Mouse (Mus musculus): Measurements from ENCODE around the gene Usp30. TPM values are rescaled to one million over a fixed set of nuclear protein-coding genes. Genes with fewer than 3 reads are reported as not detected.

The Usp30 gene
- total and polyA plus RNA-seq, 2 experiments from 2014 or later: 20.6 to 56.3 TPM

DNA sequence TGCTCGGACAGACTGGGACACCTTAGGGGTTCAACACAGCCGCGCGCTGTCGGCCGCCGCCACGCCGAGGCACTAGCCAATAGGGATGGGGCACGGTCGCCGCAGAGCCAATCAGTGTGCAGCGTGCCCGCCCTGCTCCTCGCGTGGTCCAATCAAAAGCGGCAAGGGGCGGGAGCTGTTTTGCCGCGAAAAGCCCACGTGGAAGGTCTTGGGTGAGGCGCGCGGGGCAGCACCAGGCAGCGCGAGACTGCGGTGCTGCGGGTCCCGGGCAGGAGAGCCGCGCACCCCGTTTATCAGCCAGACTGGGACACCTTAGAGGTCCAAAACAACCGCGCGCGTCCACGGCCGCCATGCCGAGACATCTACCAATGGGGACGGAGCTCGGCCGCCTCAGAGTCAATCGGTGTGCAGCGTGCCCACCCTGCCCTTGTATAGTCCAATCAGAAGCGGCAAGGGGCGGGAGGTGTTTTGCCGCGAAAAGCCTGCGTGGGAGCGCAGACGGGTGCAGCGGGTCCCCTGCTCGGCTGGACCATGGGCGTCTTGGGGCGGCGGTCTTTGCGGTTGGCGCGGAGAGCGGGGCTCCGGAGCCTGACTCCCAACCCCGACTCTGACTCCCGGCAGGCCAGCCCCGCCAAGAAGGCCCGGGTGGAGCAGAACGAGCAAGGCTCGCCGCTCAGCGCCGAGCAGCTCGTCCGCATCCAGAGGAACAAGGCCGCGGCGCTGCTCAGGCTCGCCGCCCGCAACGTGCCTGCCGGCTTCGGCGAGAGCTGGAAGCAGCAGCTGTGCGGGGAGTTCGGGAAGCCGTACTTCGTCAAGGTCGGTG, 65.6 kb downstream of the Usp30 start:
- TF ChIP-seq CTCF (IDR thresholded peaks at IDR 0.05): no peak
- Histone ChIP-seq H3K4me1 (ENCODE audit: insufficient read depth, low read length) (no peaks in the 10 kb centered on the region), H3K4me3 (ENCODE audit: low read depth, low read length) (peak overlapping the region; percentile 60), H3K27ac (ENCODE audit: low read depth, low read length) (peak overlapping the region; percentile 38; the same call in 1 of the 2 replicates), H3K36me3 (ENCODE audit: insufficient read depth, low read length) (no peaks in the 10 kb centered on the region), H3K9ac (replicated peaks; ENCODE audit: low read length, poor library complexity, severe bottlenecking) (no peak overlapping the region), H3K4me2 (ENCODE audit: low read depth, low read length, poor library complexity, severe bottlenecking) (peak overlapping the region; percentile 91), H3K27me3 (ENCODE audit: insufficient read depth, low read length) (no peaks in the 10 kb centered on the region), H3K9me3 (ENCODE audit: low read length) (no peaks in the 10 kb centered on the region)
- ATAC-seq (ENCODE audit: low FRiP score): peak; percentile 98
- peak; percentile 95 for DNase-seq (ENCODE audit: low spot score)
- WGBS: under 1% methylated on average over 77 of the region's 87 CpGs

DNA sequence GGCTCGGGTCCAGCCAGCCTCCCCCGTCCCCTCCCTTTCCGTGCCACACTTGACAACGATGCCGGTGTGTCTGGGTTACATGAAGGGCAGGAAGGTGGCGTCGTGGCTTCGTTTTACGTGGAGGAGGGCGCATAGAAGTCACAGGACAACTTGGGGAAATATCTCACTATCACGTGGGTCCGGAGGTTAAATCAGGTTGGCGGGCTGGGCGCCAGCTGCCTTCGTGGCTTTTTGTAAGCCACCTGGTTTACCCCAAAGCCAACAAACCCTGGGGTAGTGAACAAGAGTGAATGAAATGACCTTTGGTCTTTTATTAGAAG, 66.2 kb downstream of the Usp30 start:
- H3K27ac ChIP-seq (ENCODE audit: low read depth, low read length): peak overlapping the region; percentile 38; the same call in 1 of the 2 replicates
- peak; percentile 36 for DNase-seq (ENCODE audit: low spot score)
- under 1% methylated on average over 15 of the region's 15 CpGs for WGBS

DNA sequence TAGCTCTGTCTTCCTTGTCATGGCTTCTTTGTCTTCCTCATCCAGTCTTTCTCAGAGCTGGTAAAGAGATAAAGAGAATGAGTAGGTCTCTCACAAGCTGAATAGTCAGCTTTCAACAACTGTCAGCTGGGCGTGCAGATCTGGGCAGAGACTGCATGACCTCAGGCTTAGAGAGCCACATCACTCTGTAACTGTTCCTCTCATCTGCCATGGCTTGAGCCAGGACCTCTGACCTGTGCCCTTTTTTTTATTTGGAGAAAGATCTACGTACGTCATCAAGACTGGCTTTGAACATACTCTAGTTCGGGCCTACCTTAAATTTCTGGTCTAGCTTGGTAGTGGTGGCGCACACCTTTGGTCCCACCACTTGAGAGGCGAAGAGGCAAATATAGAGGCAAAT, 67.6 kb downstream of the Usp30 start:
- ATAC-seq (ENCODE audit: low FRiP score) (no peak), DNase-seq (ENCODE audit: low spot score) (no peak)
- Histone ChIP-seq H3K27me3 (ENCODE audit: insufficient read depth, low read length) (no peaks in the 10 kb centered on the region), H3K4me3 (ENCODE audit: low read depth, low read length) (no peak overlapping the region), H3K9me3 (ENCODE audit: low read length) (no peaks in the 10 kb centered on the region), H3K27ac (ENCODE audit: low read depth, low read length) (no peak overlapping the region), H3K4me1 (ENCODE audit: insufficient read depth, low read length) (no peaks in the 10 kb centered on the region), H3K4me2 (ENCODE audit: low read depth, low read length, poor library complexity, severe bottlenecking) (no peak overlapping the region), H3K36me3 (ENCODE audit: insufficient read depth, low read length) (no peaks in the 10 kb centered on the region), H3K9ac (replicated peaks; ENCODE audit: low read length, poor library complexity, severe bottlenecking) (no peak overlapping the region)
- 86% methylated on average over 6 of the region's 6 CpGs for WGBS
- no peak for TF ChIP-seq CTCF (IDR thresholded peaks at IDR 0.05)

More for the DNA sequence above, 66.2 kb downstream of the Usp30 start:
- ATAC-seq (ENCODE audit: low FRiP score): no peak
- Histone ChIP-seq H3K36me3 (ENCODE audit: insufficient read depth, low read length) (no peaks in the 10 kb centered on the region), H3K9ac (replicated peaks; ENCODE audit: low read length, poor library complexity, severe bottlenecking) (no peak overlapping the region; the same call in 1 of the 2 replicates), H3K4me3 (ENCODE audit: low read depth, low read length) (peak overlapping the region; percentile 60), H3K27me3 (ENCODE audit: insufficient read depth, low read length) (no peaks in the 10 kb centered on the region), H3K4me1 (ENCODE audit: insufficient read depth, low read length) (no peaks in the 10 kb centered on the region), H3K4me2 (ENCODE audit: low read depth, low read length, poor library complexity, severe bottlenecking) (peak overlapping the region; percentile 91), H3K9me3 (ENCODE audit: low read length) (no peaks in the 10 kb centered on the region)
- TF ChIP-seq CTCF (IDR thresholded peaks at IDR 0.05): peak; percentile 15; the same call in 1 of the 2 replicates

DNA sequence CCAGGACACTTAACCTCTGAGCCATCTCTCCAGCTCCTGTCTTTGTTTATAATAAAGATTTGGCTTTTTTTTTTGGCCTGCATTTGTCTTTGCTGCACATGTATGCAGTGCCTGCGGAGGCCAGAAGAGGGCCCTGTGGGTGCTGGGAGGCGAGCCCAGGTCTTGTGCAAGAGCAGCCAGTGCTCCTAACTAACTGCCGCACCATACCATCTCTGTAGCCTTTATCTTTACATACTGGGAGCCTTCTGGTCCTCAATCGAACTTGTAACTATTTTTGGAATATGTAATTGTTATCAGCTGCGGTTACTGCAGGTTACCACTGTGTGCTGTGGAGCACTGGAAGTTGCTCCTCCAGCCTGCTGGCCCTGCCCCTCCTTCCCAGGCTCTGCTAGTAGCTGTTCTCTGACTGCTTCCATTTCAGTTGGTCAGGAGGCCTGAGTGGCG, 68.9 kb downstream of the Usp30 start:
- no peak overlapping the region for H3K4me3 ChIP-seq (ENCODE audit: low read depth, low read length)
- no peaks in the 10 kb centered on the region for H3K27me3 ChIP-seq (ENCODE audit: insufficient read depth, low read length)
- ATAC-seq (ENCODE audit: low FRiP score) (no peak), DNase-seq (ENCODE audit: low spot score) (peak; percentile 32)
- no peak overlapping the region for H3K9ac ChIP-seq (replicated peaks; ENCODE audit: low read length, poor library complexity, severe bottlenecking)
- H3K4me1 ChIP-seq (ENCODE audit: insufficient read depth, low read length): peaks cover 4% of the 10 kb centered on the region; the same call in 1 of the 2 replicates
- no peak overlapping the region for H3K27ac ChIP-seq (ENCODE audit: low read depth, low read length)
- no peaks in the 10 kb centered on the region for H3K9me3 ChIP-seq (ENCODE audit: low read length)
- no peak overlapping the region for H3K4me2 ChIP-seq (ENCODE audit: low read depth, low read length, poor library complexity, severe bottlenecking)
- 62% methylated on average over 6 of the region's 6 CpGs for WGBS
- TF ChIP-seq CTCF (IDR thresholded peaks at IDR 0.05): peak; percentile 66
- no peaks in the 10 kb centered on the region for H3K36me3 ChIP-seq (ENCODE audit: insufficient read depth, low read length)

DNA sequence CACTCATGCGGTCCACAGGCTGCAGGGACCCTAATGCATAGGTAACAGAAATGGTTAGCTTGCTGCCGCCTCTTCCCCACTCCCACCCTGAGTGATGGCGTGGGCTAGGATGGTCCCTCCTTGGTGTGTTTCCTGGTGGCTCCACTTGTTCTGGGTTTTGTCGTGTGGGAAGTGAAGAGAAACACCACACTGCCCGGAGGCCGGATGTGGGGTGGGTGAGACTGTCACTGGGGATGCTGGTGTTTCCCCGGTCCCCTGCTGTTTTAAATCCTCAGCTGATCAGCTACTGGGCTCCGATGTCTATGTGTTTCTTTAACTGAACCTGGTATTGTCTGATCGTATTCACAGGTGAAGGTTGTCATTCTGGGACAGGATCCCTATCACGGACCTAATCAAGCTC, 70.3 kb downstream of the Usp30 start:
- 90% methylated on average over 10 of the region's 10 CpGs for WGBS
- Histone ChIP-seq H3K27me3 (ENCODE audit: insufficient read depth, low read length) (no peaks in the 10 kb centered on the region), H3K4me3 (ENCODE audit: low read depth, low read length) (no peak overlapping the region), H3K9ac (replicated peaks; ENCODE audit: low read length, poor library complexity, severe bottlenecking) (no peak overlapping the region), H3K4me2 (ENCODE audit: low read depth, low read length, poor library complexity, severe bottlenecking) (no peak overlapping the region), H3K9me3 (ENCODE audit: low read length) (no peaks in the 10 kb centered on the region), H3K4me1 (ENCODE audit: insufficient read depth, low read length) (peaks cover 4% of the 10 kb centered on the region; the same call in 1 of the 2 replicates), H3K36me3 (ENCODE audit: insufficient read depth, low read length) (no peaks in the 10 kb centered on the region), H3K27ac (ENCODE audit: low read depth, low read length) (no peak overlapping the region)
- DNase-seq (ENCODE audit: low spot score) (no peak), ATAC-seq (ENCODE audit: low FRiP score) (no peak)
- no peak for TF ChIP-seq CTCF (IDR thresholded peaks at IDR 0.05)

Measured in midbrain, postnatal 0 days (tissue).